In the genomic region with DNA sequence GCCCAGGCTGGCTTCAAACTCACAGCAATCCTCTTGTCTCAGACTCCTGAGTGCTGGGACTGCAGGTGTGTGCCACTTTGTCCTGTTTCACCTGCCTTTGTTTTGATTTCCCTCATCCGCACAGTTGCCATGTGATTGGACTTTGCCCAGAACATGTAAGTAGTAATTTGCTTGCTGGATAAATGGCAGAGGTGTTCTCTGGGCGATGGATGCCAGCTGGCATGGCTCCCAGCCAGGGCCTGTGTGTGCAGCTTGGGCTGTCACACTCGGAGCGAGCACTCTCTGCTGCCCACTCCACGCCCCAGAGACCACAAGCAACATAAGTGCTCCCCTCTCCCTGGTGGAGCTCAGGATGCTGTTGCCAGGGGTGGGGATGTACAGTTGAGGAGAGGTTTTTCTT, we compare ENCODE assay signal across 11 mouse cellular contexts. TPM values are rescaled to one million over a fixed set of nuclear protein-coding genes. Genes with fewer than 3 reads are reported as not detected.
DNase-seq lines count a peak whose midpoint lies in the region; ATAC-seq and TF ChIP-seq lines count a peak whose summit lies in the region.
"Had no signal": no experiment of that assay in that cellular context is flagged by ENCODE, and none has a peak within 500 bp of the region (broad histone marks: within the 10 kb centered on the region; RNA-seq: fewer than 3 reads in every experiment).

No protein-coding gene starts in this region.

- H3K9me3 ChIP-seq in forebrain, postnatal 0 days (ENCODE audit: low read length), result no peaks in the 10 kb centered on the region
- no peaks in the 10 kb centered on the region for H3K9me3 ChIP-seq in forebrain, embryonic 12.5 days
- no peaks in the 10 kb centered on the region for H3K9me3 ChIP-seq in intestine, postnatal 0 days (ENCODE audit: control insufficient read depth)
- H3K9me3 ChIP-seq: embryonic facial prominence, embryonic 15.5 days; midbrain, embryonic 12.5 days had no signal

- 32% methylated on average over 5 of the region's 5 CpGs for WGBS in forebrain, postnatal 0 days
- WGBS in forebrain, embryonic 12.5 days, result 79% methylated on average over 5 of the region's 5 CpGs
- 37% methylated on average over 5 of the region's 5 CpGs for WGBS in intestine, postnatal 0 days

- no peak for TF ChIP-seq CTCF in forebrain, postnatal 0 days (IDR thresholded peaks at IDR 0.05; ENCODE audit: low read depth)
- no peak for TF ChIP-seq CTCF in intestine, postnatal 0 days (IDR thresholded peaks at IDR 0.05; ENCODE audit: low read depth)

- no peak overlapping the region for H3K4me2 ChIP-seq in forebrain, postnatal 0 days (ENCODE audit: low read depth)
- H3K4me2 ChIP-seq in forebrain, embryonic 12.5 days, result no peak overlapping the region
- H3K4me2 ChIP-seq in intestine, postnatal 0 days (replicated peaks; ENCODE audit: low read depth), result no peak overlapping the region
- H3K4me2 ChIP-seq: embryonic facial prominence, embryonic 15.5 days; lung, embryonic 14.5 days; midbrain, embryonic 12.5 days had no signal

- intact Hi-C loops in left cerebral cortex, postnatal 25 days (cut with DNase I), result no loop called here
- intact Hi-C loops in left cerebral cortex, postnatal 4 days (cut with DNase I), result no loop called here

- H3K36me3 ChIP-seq in forebrain, postnatal 0 days (ENCODE audit: insufficient read depth), result no peaks in the 10 kb centered on the region
- H3K36me3 ChIP-seq in forebrain, embryonic 12.5 days (replicated peaks), result no peaks in the 10 kb centered on the region
- no peaks in the 10 kb centered on the region for H3K36me3 ChIP-seq in intestine, postnatal 0 days (ENCODE audit: control insufficient read depth, insufficient read depth)
- H3K36me3 ChIP-seq: embryonic facial prominence, embryonic 15.5 days; midbrain, embryonic 12.5 days had no signal

- 0 out of 2 replicates have a peak overlapping the region, but pooled peaks have one; percentile 3 for H3K9ac ChIP-seq in forebrain, postnatal 0 days
- H3K9ac ChIP-seq in forebrain, embryonic 12.5 days, result no peak overlapping the region
- no peak overlapping the region for H3K9ac ChIP-seq in intestine, postnatal 0 days (ENCODE audit: low read depth, low read length)
- H3K9ac ChIP-seq: embryonic facial prominence, embryonic 15.5 days; lung, embryonic 14.5 days; midbrain, embryonic 12.5 days had no signal

- ATAC-seq in forebrain, postnatal 0 days, result no peak
- ATAC-seq in forebrain, embryonic 12.5 days (ENCODE audit: low FRiP score), result no peak
- peak; percentile 76 for ATAC-seq in intestine, postnatal 0 days

- H3K27ac ChIP-seq in forebrain, postnatal 0 days (ENCODE audit: low read depth, low read length), result no peak overlapping the region
- H3K27ac ChIP-seq in forebrain, embryonic 12.5 days, result no peak overlapping the region
- H3K27ac ChIP-seq in intestine, postnatal 0 days (ENCODE audit: low read depth, low read length), result no peak overlapping the region
- H3K27ac ChIP-seq: embryonic facial prominence, embryonic 15.5 days; midbrain, embryonic 12.5 days had no signal

- H3K4me1 ChIP-seq in forebrain, postnatal 0 days (ENCODE audit: insufficient read depth), result no peaks in the 10 kb centered on the region
- H3K4me1 ChIP-seq in forebrain, embryonic 12.5 days, result peaks cover 7% of the 10 kb centered on the region
- no peaks in the 10 kb centered on the region for H3K4me1 ChIP-seq in intestine, postnatal 0 days (replicated peaks; ENCODE audit: control insufficient read depth, insufficient read depth, low read length)

- peaks cover 2% of the 10 kb centered on the region; the same call in 1 of the 2 replicates for H3K27me3 ChIP-seq in forebrain, postnatal 0 days (ENCODE audit: insufficient read depth, low read length)
- peaks cover 30% of the 10 kb centered on the region for H3K27me3 ChIP-seq in forebrain, embryonic 12.5 days
- H3K27me3 ChIP-seq in intestine, postnatal 0 days (replicated peaks; ENCODE audit: control insufficient read depth, insufficient read depth, low read length), result 0 out of 2 replicates have a peak, but pooled peaks cover 6% of the 10 kb centered on the region

- no peak overlapping the region for H3K4me3 ChIP-seq in forebrain, postnatal 0 days (ENCODE audit: low read depth, low read length)
- H3K4me3 ChIP-seq in forebrain, embryonic 12.5 days (replicated peaks), result no peak overlapping the region
- H3K4me3 ChIP-seq in intestine, postnatal 0 days (ENCODE audit: low read depth, low read length), result no peak overlapping the region
- H3K4me3 ChIP-seq: embryonic facial prominence, embryonic 15.5 days; midbrain, embryonic 12.5 days had no signal

- DNase-seq in forebrain, postnatal 0 days, result peak; percentile 33
- DNase-seq in left cerebral cortex, postnatal 25 days (ENCODE audit: low spot score in 2 of 2), result peak; percentile 25
- no peak for DNase-seq in left cerebral cortex, adult 11 months (ENCODE audit: low spot score)
- DNase-seq in left cerebral cortex, postnatal 4 days, result peak; percentile 82
- DNase-seq in thymus, postnatal 0 days (ENCODE audit: low spot score), result no peak
- DNase-seq: cerebellum, adult 18-20 months; lung, embryonic 14.5 days had no signal

RNA-seq across cellular contexts. Expression of a gene that starts 53.9 kb away (rescaled TPM):
- total RNA-seq in forebrain, postnatal 0 days (2014; rRNA removed), result 29.2 and 31.1 TPM in 2 replicates
- polyA plus RNA-seq in forebrain, postnatal 0 days (2015; fragmentation: Nextera tagmentation; extraction: Ambion mirVana), result 5.3 and 8.6 TPM in 2 replicates
- 8.2 and 11.5 TPM in 2 replicates for polyA plus RNA-seq in forebrain, embryonic 12.5 days (2016; fragmentation: Nextera tagmentation; extraction: Ambion mirVana)
- 100 to 1,000 TPM; 230 to 263 TPM for total RNA-seq in left cerebral cortex, postnatal 25 days (2021)
- polyA plus RNA-seq in intestine, postnatal 0 days (2015; fragmentation: Nextera tagmentation; extraction: Ambion mirVana), result 2.4 and 2.8 TPM in 2 replicates
- total RNA-seq in left cerebral cortex, postnatal 4 days (2021), result 100 to 1,000 TPM; 151 to 183 TPM
- 1.6 and 2.3 TPM in 2 replicates for polyA plus RNA-seq in thymus, postnatal 0 days (2015; fragmentation: Nextera tagmentation; extraction: Ambion mirVana)

Comparison
In these comparisons a context has a peak if more than half of its experiments do, and no peak if none do; other contexts are left out.
1. DNase-seq: peak in forebrain, postnatal 0 days (single experiment), left cerebral cortex, postnatal 25 days (2 of 2) and left cerebral cortex, postnatal 4 days (single experiment); none in left cerebral cortex, adult 11 months (single experiment) and thymus, postnatal 0 days (single experiment).